In genomic region chr14:59598260-59598627, GRCm38 (mm10) we compare ENCODE assay signal across 8 mouse cellular contexts. TPM values are rescaled to one million over a fixed set of nuclear protein-coding genes. Genes with fewer than 3 reads are reported as not detected.
A peak's percentile ranks its signal among the peaks of the same experiment; 100 is the strongest.
DNase-seq lines count a peak whose midpoint lies in the region; ATAC-seq and TF ChIP-seq lines count a peak whose summit lies in the region.

No protein-coding gene starts in this region.

- no peak for TF ChIP-seq CTCF in olfactory bulb, adult 2 months (IDR thresholded peaks at IDR 0.05; ENCODE audit: insufficient read depth, low read depth, low read length)

- peak overlapping the region; percentile 81 for H3K4me3 ChIP-seq in lung, embryonic 16.5 days (ENCODE audit: low read length)
- H3K4me3 ChIP-seq in forebrain, embryonic 10.5 days, result peak overlapping the region; percentile 90
- H3K4me3 ChIP-seq in limb, embryonic 12.5 days (replicated peaks), result peak overlapping the region; percentile 89
- H3K4me3 ChIP-seq in olfactory bulb, adult 2 months (ENCODE audit: insufficient read depth, low read depth, low read length), result peak overlapping the region; percentile 87

- H3K27me3 ChIP-seq in lung, embryonic 16.5 days (ENCODE audit: control insufficient read depth, insufficient read depth, low read depth, low read length), result peaks cover 2% of the 10 kb centered on the region; the same call in 1 of the 2 replicates
- H3K27me3 ChIP-seq in forebrain, embryonic 10.5 days (ENCODE audit: poor library complexity, severe bottlenecking), result no peaks in the 10 kb centered on the region
- peaks cover 7% of the 10 kb centered on the region; the same call in 1 of the 2 replicates for H3K27me3 ChIP-seq in limb, embryonic 12.5 days

- H3K4me2 ChIP-seq in lung, embryonic 16.5 days (ENCODE audit: low read depth, low read length), result peak overlapping the region; percentile 74
- H3K4me2 ChIP-seq in limb, embryonic 12.5 days, result peak overlapping the region; percentile 98

- ATAC-seq in lung, embryonic 16.5 days (ENCODE audit: low read depth), result peak; percentile 36
- no peak for ATAC-seq in limb, embryonic 12.5 days (ENCODE audit: insufficient number of reproducible peaks, insufficient read depth, low FRiP score, low TSS enrichment, low read depth)

- under 1% methylated on average over 8 of the region's 8 CpGs for WGBS in lung, embryonic 16.5 days
- 2% methylated on average over 8 of the region's 8 CpGs for WGBS in forebrain, embryonic 10.5 days
- WGBS in limb, embryonic 12.5 days, result 2% methylated on average over 8 of the region's 8 CpGs
- WGBS in olfactory bulb, adult 2 months, result 0% methylated on average over 8 of the region's 8 CpGs

- H3K9me3 ChIP-seq in lung, embryonic 16.5 days (ENCODE audit: control insufficient read depth, low read length), result no peaks in the 10 kb centered on the region
- H3K9me3 ChIP-seq in forebrain, embryonic 10.5 days, result no peaks in the 10 kb centered on the region
- no peaks in the 10 kb centered on the region for H3K9me3 ChIP-seq in limb, embryonic 12.5 days

- TF ChIP-seq POLR2A in olfactory bulb, adult 2 months (IDR thresholded peaks at IDR 0.05; ENCODE audit: insufficient read depth, low read depth, low read length), result no peak

- no peak for DNase-seq in lung, postnatal 4 days
- no peak for DNase-seq in forebrain, embryonic 10.5 days (ENCODE audit: extremely low spot score, low spot score)
- DNase-seq in left cerebral cortex, postnatal 4 days, result no peak
- no peak for DNase-seq in gastrocnemius, postnatal 4 days (ENCODE audit: low spot score in 2 of 2)
- DNase-seq in urinary bladder, postnatal 25 days (ENCODE audit: low spot score), result no peak

- H3K4me1 ChIP-seq in lung, embryonic 16.5 days (replicated peaks; ENCODE audit: control insufficient read depth, insufficient read depth, low read length), result peaks cover 11% of the 10 kb centered on the region
- H3K4me1 ChIP-seq in forebrain, embryonic 10.5 days, result peaks cover 15% of the 10 kb centered on the region
- H3K4me1 ChIP-seq in limb, embryonic 12.5 days (replicated peaks), result peaks cover 9% of the 10 kb centered on the region
- peaks cover 2% of the 10 kb centered on the region; the same call in 1 of the 2 replicates for H3K4me1 ChIP-seq in olfactory bulb, adult 2 months (ENCODE audit: control insufficient read depth, insufficient read depth, low read length)

- intact Hi-C loops in left cerebral cortex, postnatal 4 days (cut with DNase I), result loop anchor here (10.0 kb wide), 1 partner anchor 637 kb away; no protein-coding TSS in a partner anchor

- peak overlapping the region; percentile 83 for H3K9ac ChIP-seq in lung, embryonic 16.5 days (ENCODE audit: low read length)
- peak overlapping the region; percentile 80 for H3K9ac ChIP-seq in limb, embryonic 12.5 days (replicated peaks)

- H3K27ac ChIP-seq in lung, embryonic 16.5 days (ENCODE audit: low read length), result peak overlapping the region; percentile 35; the same call in 1 of the 2 replicates
- peak overlapping the region; percentile 86 for H3K27ac ChIP-seq in forebrain, embryonic 10.5 days
- H3K27ac ChIP-seq in limb, embryonic 12.5 days, result peak overlapping the region; percentile 18; the same call in 1 of the 2 replicates
- H3K27ac ChIP-seq in olfactory bulb, adult 2 months (ENCODE audit: insufficient read depth, low read depth, low read length), result peak overlapping the region; percentile 74; the same call in 1 of the 2 replicates

- peaks cover 5% of the 10 kb centered on the region for H3K36me3 ChIP-seq in lung, embryonic 16.5 days (ENCODE audit: control insufficient read depth, insufficient read depth, low read length)
- peaks cover 5% of the 10 kb centered on the region; the same call in 1 of the 2 replicates for H3K36me3 ChIP-seq in forebrain, embryonic 10.5 days (replicated peaks)
- H3K36me3 ChIP-seq in limb, embryonic 12.5 days, result peaks cover 10% of the 10 kb centered on the region; the same call in 1 of the 2 replicates

RNA-seq across cellular contexts. Expression of gene Cdadc1, which starts 0.5 kb away (rescaled TPM):
- 35.3 and 41.2 TPM in 2 replicates for polyA plus RNA-seq in lung, embryonic 16.5 days (2015; fragmentation: Nextera tagmentation; extraction: Ambion mirVana)
- polyA plus RNA-seq in forebrain, embryonic 10.5 days (2016; fragmentation: Nextera tagmentation; extraction: Ambion mirVana), result 23.5 and 26.6 TPM in 2 replicates
- polyA plus RNA-seq in limb, embryonic 12.5 days (2016; fragmentation: Nextera tagmentation; extraction: Ambion mirVana), result 33.1 and 35.5 TPM in 2 replicates
- polyA plus RNA-seq in olfactory bulb, adult 2 months (2012; ENCODE audit: insufficient read depth, insufficient read length, low replicate concordance, missing spikeins), result not detected in 2 replicates
- total RNA-seq in left cerebral cortex, postnatal 4 days (2021), result 10 to 100 TPM; 28.3 to 31.5 TPM
- total RNA-seq in gastrocnemius, postnatal 4 days (2021), result 10 to 100 TPM; 27.3 to 29.5 TPM

RNA-seq across cellular contexts. Expression of gene Shisa2, which starts 26.9 kb away (rescaled TPM):
- 7.1 and 8.7 TPM in 2 replicates for polyA plus RNA-seq in lung, embryonic 16.5 days (2015; fragmentation: Nextera tagmentation; extraction: Ambion mirVana)
- 23.3 and 30.5 TPM in 2 replicates for polyA plus RNA-seq in forebrain, embryonic 10.5 days (2016; fragmentation: Nextera tagmentation; extraction: Ambion mirVana)
- polyA plus RNA-seq in limb, embryonic 12.5 days (2016; fragmentation: Nextera tagmentation; extraction: Ambion mirVana), result 89.9 and 96.0 TPM in 2 replicates
- not detected in 2 replicates for polyA plus RNA-seq in olfactory bulb, adult 2 months (2012; ENCODE audit: insufficient read depth, insufficient read length, low replicate concordance, missing spikeins)
- 1 to 10 TPM; 8.1 to 8.6 TPM for total RNA-seq in left cerebral cortex, postnatal 4 days (2021)
- 10 to 100 TPM; 72.4 to 88.9 TPM for total RNA-seq in gastrocnemius, postnatal 4 days (2021)

Comparison
In these comparisons a context has a peak if more than half of its experiments do, and no peak if none do; other contexts are left out.
1. H3K27ac ChIP-seq: peak in every context shown above with its lines; median percentile 86 in forebrain, embryonic 10.5 days; 74 in olfactory bulb, adult 2 months; 35 in lung, embryonic 16.5 days; 18 in limb, embryonic 12.5 days.